Mouse (Mus musculus) megakaryocyte, embryonic 14.5 days (primary cell): ENCODE measurements around the gene Ears2.

Experiments used
- FLI1 ChIP-seq: IDR thresholded peaks from 2 replicates; pipeline ENCODE4 v1.6.1; 2012; ENCODE audit warnings: low read length, inconsistent platforms, mixed read lengths
- GATA1 ChIP-seq: IDR thresholded peaks from 3 replicates; pipeline ENCODE4 v1.6.1; 2012; ENCODE audit warnings: mixed read lengths, low read length, inconsistent platforms, borderline replicate concordance

DNA sequence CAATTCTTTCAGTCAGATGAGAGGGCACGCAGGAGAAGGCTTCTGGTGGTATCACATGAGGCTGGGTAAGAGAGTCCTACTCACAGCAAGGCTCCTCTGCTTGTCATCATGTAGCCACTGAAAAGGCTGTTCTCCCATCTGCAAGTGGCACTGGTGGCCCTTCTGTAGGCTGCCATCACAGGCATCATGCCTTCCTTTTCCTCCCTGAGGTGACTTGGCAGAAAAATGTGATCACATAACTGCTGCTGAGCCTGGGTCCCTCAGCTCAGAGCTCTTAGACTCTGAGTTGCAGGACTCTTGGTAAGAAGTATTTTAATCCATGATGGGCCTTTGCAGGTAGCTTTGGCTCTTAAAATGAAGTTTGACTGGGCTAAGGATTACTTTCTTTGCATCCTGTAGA is 14.0 kb upstream of the Ears2 start:
- TF ChIP-seq GATA1 (no peak), FLI1 (no peak)
